Mouse (Mus musculus) brain, embryonic 14.5 days (tissue): ENCODE measurements around the gene Pdik1l.

Experiments
- CTCF ChIP-seq: fragments of 200-500 bp; IDR thresholded peaks from 2 replicates; pipeline ENCODE4 v1.5.1; 2012; ENCODE audit warnings: inconsistent platforms, mild to moderate bottlenecking, moderate library complexity, borderline replicate concordance; ENCODE audit not compliant: insufficient read depth, insufficient read length; ENCODE audit errors: extremely low read depth
- POLR2A ChIP-seq: fragments of 200-500 bp; IDR thresholded peaks from 2 replicates; pipeline ENCODE4 v1.6.1; 2012; ENCODE audit warnings: mild to moderate bottlenecking, inconsistent platforms, borderline replicate concordance; ENCODE audit not compliant: poor library complexity, insufficient read depth, insufficient read length, severe bottlenecking; ENCODE audit errors: extremely low read depth

DNA sequence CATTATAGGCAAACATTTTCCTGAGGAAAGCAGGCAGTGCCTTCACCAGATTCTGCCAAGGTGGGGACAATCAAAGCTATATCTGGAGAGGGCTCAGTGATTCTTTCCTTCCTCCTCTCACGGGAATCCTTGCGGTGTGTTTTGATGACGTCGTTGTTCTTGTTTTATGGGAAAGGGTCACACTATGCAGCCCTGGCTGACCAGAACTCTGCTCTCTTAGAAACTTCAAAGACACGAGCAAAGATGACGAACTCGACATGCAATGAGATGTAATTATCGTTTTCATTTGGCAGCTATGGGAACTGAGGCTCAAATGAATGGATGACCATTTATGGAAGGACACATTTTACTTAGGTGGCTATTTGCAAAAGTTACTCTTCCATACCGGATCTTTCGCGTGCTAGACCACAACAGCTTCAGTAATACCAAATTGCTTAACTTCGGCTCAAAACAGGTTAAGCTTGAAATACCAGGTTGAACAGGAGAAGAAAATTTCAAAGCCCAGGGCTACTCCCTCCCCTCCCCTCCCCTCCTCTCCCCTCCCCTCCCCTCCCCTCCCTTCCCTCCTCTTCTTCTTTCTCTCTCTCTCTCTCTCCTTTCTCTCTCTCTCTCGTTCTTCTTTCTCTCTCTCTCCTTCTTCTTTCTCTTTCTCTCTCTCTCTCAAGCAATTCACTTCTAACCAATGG, 14.8 kb downstream of the Pdik1l start:
- TF ChIP-seq CTCF (no peak), POLR2A (no peak)
